Mouse (Mus musculus): ENCODE results near the gene Yipf3.

Yipf3 gene

DNA sequence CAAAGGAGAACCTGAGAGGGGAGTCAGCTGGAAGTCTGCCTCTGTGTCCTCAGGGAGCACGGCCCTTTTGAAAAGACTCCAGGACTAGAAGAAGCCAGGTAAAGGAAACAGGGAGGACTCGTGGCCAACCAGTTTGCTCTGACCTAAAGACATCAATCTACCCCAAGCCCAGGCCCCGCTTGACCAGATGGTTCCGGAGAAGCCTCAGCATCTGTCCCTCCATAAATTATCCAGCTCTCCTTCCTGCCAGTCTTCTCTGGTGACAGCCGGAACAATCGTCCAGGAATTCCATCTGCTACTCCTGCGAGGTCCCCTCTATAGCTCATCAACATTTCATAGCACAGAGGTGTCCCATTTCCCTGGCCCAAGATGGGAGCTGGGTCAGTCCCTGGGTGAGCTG lies 36.8 kb downstream of the Yipf3 start:
- no peak for DNase-seq (ENCODE audit: low spot score)

DNA sequence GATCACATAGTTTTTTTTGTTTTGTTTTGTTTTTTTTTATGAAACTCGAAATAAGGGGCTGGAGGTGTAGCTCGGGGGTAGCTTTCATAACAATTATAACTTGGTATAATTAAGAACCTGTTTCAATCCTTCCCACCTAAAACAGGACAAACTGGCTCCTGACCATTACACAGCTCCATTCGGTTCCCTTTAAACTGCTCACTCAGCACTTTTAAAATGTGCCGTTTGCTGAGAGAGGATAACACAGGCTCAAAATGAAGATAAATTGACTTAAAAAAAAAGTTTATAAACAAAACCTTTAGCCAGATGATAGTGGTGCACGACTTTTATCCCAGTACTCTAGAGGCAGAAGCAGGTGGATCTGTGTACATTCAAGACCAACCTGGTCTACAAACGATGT lies 37.5 kb downstream of the Yipf3 start:
- no peak for DNase-seq (ENCODE audit: low spot score)

GRCm38 (mm10) chr17:46287678-46288095 lies 39.8 kb downstream of the Yipf3 start:
- DNase-seq (ENCODE audit: low spot score) = no peak

- DNase-seq (ENCODE audit: low spot score) = no peak
Observed at GRCm38 (mm10) chr17:46296601-46297000, 48.7 kb downstream of the Yipf3 start.

- DNase-seq (ENCODE audit: low spot score) = no peak
Observed at GRCm38 (mm10) chr17:46297028-46297363, 49.1 kb downstream of the Yipf3 start.

- DNase-seq (ENCODE audit: low spot score) = no peak
Observed at GRCm38 (mm10) chr17:46297364-46298219, 49.7 kb downstream of the Yipf3 start, which contains the start of gene Dlk2. Dlk2 (plus strand) TSS chr17:46297421.

GRCm38 (mm10) chr17:46298220-46298913 lies 50.5 kb downstream of the Yipf3 start:
- peak; percentile 50 for DNase-seq (ENCODE audit: low spot score)

GRCm38 (mm10) chr17:46301892-46302291 lies 54.0 kb downstream of the Yipf3 start:
- no peak for DNase-seq (ENCODE audit: low spot score)

Measured in c-Kit-positive CD71-positive TER-119-positive erythroid progenitor cells, embryonic 14.5 days (primary cell).